Mouse (Mus musculus): ENCODE measurements at regions not wholly inside any gene's neighbourhood (a gene's known extent, or its start where the extent isn't known, plus 50 kb on each side); places are given as distances from the start of the nearest gene placed in this dataset.

GRCm38 (mm10) chr2:105594131-105594530, 74.6 kb upstream of the Pax6 start:
- Histone ChIP-seq H3K4me1 (ENCODE audit: insufficient read depth) (no peaks in the 10 kb centered on the region), H3K36me3 (replicated peaks; ENCODE audit: insufficient read depth, low read length) (no peaks in the 10 kb centered on the region), H3K9ac (replicated peaks) (no peak overlapping the region), H3K27me3 (ENCODE audit: insufficient read depth, low read length) (no peaks in the 10 kb centered on the region), H3K27ac (ENCODE audit: low read depth) (no peak overlapping the region), H3K4me2 (ENCODE audit: low read depth, low read length) (no peak overlapping the region), H3K4me3 (ENCODE audit: low read depth, low read length) (no peak overlapping the region), H3K9me3 (ENCODE audit: low read length) (no peaks in the 10 kb centered on the region)
- 68% methylated on average over 2 of the region's 2 CpGs for WGBS (ENCODE audit: insufficient replicate concordance)
- no peak for DNase-seq
- no peak for ATAC-seq
- no peak for TF ChIP-seq EP300 (IDR thresholded peaks at IDR 0.05; ENCODE audit: low read depth)
- TF ChIP-seq CTCF (IDR thresholded peaks at IDR 0.05; ENCODE audit: low read depth): no peak

DNA sequence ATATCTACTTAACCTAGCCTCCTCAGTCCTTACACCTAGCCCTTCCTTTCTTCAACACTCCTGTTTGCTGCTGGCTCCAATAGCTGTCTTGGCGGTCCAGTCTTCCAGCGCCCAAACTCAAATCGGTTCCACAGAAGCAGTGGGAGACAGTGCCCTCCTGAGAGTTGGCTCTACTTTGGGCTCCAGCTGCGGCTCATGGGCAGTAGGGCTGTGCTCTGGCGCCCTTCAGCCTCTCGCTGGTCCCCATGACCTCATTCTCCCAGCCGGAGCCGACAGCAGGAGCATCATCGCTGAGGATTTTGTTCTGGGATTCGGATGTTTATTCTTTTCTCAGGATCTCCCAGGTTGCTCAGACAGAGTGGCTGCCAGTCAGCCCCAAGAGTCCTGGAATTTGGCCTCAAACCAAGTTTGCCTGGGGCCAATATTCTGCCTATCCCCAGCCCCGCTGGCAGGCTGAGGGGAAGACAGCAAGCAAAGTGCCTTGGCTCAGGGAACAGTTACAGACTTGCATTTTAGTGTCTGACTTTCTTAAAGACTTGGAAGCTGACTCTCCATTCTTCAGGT, 64.1 kb upstream of the Pax6 start:
- Histone ChIP-seq H3K4me1 (ENCODE audit: insufficient read depth) (no peaks in the 10 kb centered on the region), H3K4me2 (ENCODE audit: low read depth, low read length) (no peak overlapping the region), H3K36me3 (replicated peaks; ENCODE audit: insufficient read depth, low read length) (no peaks in the 10 kb centered on the region), H3K9me3 (ENCODE audit: low read length) (no peaks in the 10 kb centered on the region), H3K27ac (ENCODE audit: low read depth) (no peak overlapping the region), H3K9ac (replicated peaks) (no peak overlapping the region), H3K27me3 (ENCODE audit: insufficient read depth, low read length) (no peaks in the 10 kb centered on the region), H3K4me3 (ENCODE audit: low read depth, low read length) (no peak overlapping the region)
- ATAC-seq: no peak
- TF ChIP-seq EP300 (IDR thresholded peaks at IDR 0.05; ENCODE audit: low read depth): no peak
- no peak for TF ChIP-seq CTCF (IDR thresholded peaks at IDR 0.05; ENCODE audit: low read depth)
- DNase-seq: no peak
- WGBS (ENCODE audit: insufficient replicate concordance): 57% methylated on average over 11 of the region's 11 CpGs

GRCm38 (mm10) chr2:105607969-105608538, 60.6 kb upstream of the Pax6 start:
- H3K4me3 ChIP-seq (ENCODE audit: low read depth, low read length): no peak overlapping the region
- H3K4me2 ChIP-seq (ENCODE audit: low read depth, low read length): no peak overlapping the region
- H3K4me1 ChIP-seq (ENCODE audit: insufficient read depth): no peaks in the 10 kb centered on the region
- no peak overlapping the region for H3K27ac ChIP-seq (ENCODE audit: low read depth)
- H3K9me3 ChIP-seq (ENCODE audit: low read length): no peaks in the 10 kb centered on the region
- 0 out of 2 replicates have a peak, but pooled peaks cover under 1% of the 10 kb centered on the region for H3K27me3 ChIP-seq (ENCODE audit: insufficient read depth, low read length)
- WGBS (ENCODE audit: insufficient replicate concordance): 55% methylated on average over 8 of the region's 8 CpGs
- TF ChIP-seq EP300 (IDR thresholded peaks at IDR 0.05; ENCODE audit: low read depth): no peak
- no peak for TF ChIP-seq CTCF (IDR thresholded peaks at IDR 0.05; ENCODE audit: low read depth)
- ATAC-seq: no peak
- no peaks in the 10 kb centered on the region for H3K36me3 ChIP-seq (replicated peaks; ENCODE audit: insufficient read depth, low read length)
- no peak for DNase-seq
- no peak overlapping the region for H3K9ac ChIP-seq (replicated peaks)

GRCm38 (mm10) chr2:105608756-105609155, 59.9 kb upstream of the Pax6 start:
- no peak overlapping the region for H3K27ac ChIP-seq (ENCODE audit: low read depth)
- H3K27me3 ChIP-seq (ENCODE audit: insufficient read depth, low read length): 0 out of 2 replicates have a peak, but pooled peaks cover 3% of the 10 kb centered on the region
- no peaks in the 10 kb centered on the region for H3K36me3 ChIP-seq (replicated peaks; ENCODE audit: insufficient read depth, low read length)
- H3K9me3 ChIP-seq (ENCODE audit: low read length): no peaks in the 10 kb centered on the region
- TF ChIP-seq CTCF (IDR thresholded peaks at IDR 0.05; ENCODE audit: low read depth): no peak
- no peak for TF ChIP-seq EP300 (IDR thresholded peaks at IDR 0.05; ENCODE audit: low read depth)
- 32% methylated on average over 7 of the region's 7 CpGs for WGBS (ENCODE audit: insufficient replicate concordance)
- no peak for DNase-seq
- H3K4me2 ChIP-seq (ENCODE audit: low read depth, low read length): no peak overlapping the region
- H3K9ac ChIP-seq (replicated peaks): no peak overlapping the region
- H3K4me3 ChIP-seq (ENCODE audit: low read depth, low read length): no peak overlapping the region
- ATAC-seq: peak; percentile 43; the same call in 1 of the 2 replicates
- H3K4me1 ChIP-seq (ENCODE audit: insufficient read depth): no peaks in the 10 kb centered on the region

DNA sequence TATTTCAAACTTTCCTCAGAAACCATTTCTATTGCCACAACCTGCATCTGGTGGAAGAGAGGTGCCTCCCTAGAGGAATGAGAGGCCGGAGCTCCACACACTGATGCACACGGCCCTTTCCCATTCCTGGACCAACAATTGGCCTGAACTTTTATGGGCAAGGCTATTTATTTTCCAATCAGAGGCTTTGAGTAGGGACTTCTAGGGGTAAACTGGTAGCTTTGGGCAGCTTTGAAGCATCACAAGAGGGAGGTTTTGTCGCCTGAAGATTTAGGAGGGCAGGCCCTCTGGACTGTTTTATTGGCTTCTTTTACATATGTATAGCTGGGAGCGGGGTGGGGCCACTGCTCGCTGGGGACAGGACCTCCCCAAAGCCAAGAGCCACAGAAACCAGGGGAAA, 57.7 kb upstream of the Pax6 start:
- ATAC-seq (no peak), DNase-seq (no peak)
- Histone ChIP-seq H3K4me1 (ENCODE audit: insufficient read depth) (no peaks in the 10 kb centered on the region), H3K4me2 (ENCODE audit: low read depth, low read length) (no peak overlapping the region), H3K9me3 (ENCODE audit: low read length) (no peaks in the 10 kb centered on the region), H3K27me3 (ENCODE audit: insufficient read depth, low read length) (0 out of 2 replicates have a peak, but pooled peaks cover 3% of the 10 kb centered on the region), H3K36me3 (replicated peaks; ENCODE audit: insufficient read depth, low read length) (no peaks in the 10 kb centered on the region), H3K27ac (ENCODE audit: low read depth) (no peak overlapping the region), H3K4me3 (ENCODE audit: low read depth, low read length) (no peak overlapping the region), H3K9ac (replicated peaks) (no peak overlapping the region)
- 60% methylated on average over 5 of the region's 5 CpGs for WGBS (ENCODE audit: insufficient replicate concordance)
- TF ChIP-seq CTCF (IDR thresholded peaks at IDR 0.05; ENCODE audit: low read depth): no peak
- no peak for TF ChIP-seq EP300 (IDR thresholded peaks at IDR 0.05; ENCODE audit: low read depth)

DNA sequence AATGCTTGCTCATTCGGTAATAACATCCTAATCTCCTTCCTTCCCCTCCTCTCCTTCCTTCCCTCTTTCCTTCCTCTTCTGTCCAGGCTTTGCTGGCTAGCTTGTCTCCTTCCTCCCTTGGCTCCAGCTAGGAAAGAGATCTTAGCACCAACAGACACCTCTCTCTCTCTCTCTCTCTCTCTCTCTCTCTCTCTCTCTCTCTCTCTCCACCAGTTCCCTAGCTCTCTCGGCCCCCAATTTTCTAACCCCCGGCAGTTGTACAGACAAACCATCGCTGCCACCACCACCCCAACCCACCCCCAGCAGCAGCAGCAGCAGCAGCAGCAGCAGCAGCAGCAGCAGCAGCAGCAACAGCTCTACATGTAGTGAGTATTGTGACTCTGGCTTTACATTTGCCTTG, 57.0 kb upstream of the Pax6 start:
- Histone ChIP-seq H3K4me1 (ENCODE audit: insufficient read depth) (no peaks in the 10 kb centered on the region), H3K27ac (ENCODE audit: low read depth) (no peak overlapping the region), H3K9ac (replicated peaks) (no peak overlapping the region), H3K27me3 (ENCODE audit: insufficient read depth, low read length) (0 out of 2 replicates have a peak, but pooled peaks cover 3% of the 10 kb centered on the region), H3K4me3 (ENCODE audit: low read depth, low read length) (no peak overlapping the region), H3K4me2 (ENCODE audit: low read depth, low read length) (no peak overlapping the region), H3K9me3 (ENCODE audit: low read length) (no peaks in the 10 kb centered on the region), H3K36me3 (replicated peaks; ENCODE audit: insufficient read depth, low read length) (no peaks in the 10 kb centered on the region)
- TF ChIP-seq CTCF (IDR thresholded peaks at IDR 0.05; ENCODE audit: low read depth): no peak
- TF ChIP-seq EP300 (IDR thresholded peaks at IDR 0.05; ENCODE audit: low read depth): no peak
- ATAC-seq (no peak), DNase-seq (no peak)
- 28% methylated on average over 4 of the region's 4 CpGs for WGBS (ENCODE audit: insufficient replicate concordance)
